Mouse (Mus musculus): ENCODE data around the gene Fgf7. TPM values are rescaled to one million over a fixed set of nuclear protein-coding genes. Genes with fewer than 3 reads are reported as not detected.
A peak's percentile ranks its signal among the peaks of the same experiment; 100 is the strongest.

Fgf7 gene
- polyA plus RNA-seq, 1 experiment from 2014 or later, result 1.7 TPM

DNA sequence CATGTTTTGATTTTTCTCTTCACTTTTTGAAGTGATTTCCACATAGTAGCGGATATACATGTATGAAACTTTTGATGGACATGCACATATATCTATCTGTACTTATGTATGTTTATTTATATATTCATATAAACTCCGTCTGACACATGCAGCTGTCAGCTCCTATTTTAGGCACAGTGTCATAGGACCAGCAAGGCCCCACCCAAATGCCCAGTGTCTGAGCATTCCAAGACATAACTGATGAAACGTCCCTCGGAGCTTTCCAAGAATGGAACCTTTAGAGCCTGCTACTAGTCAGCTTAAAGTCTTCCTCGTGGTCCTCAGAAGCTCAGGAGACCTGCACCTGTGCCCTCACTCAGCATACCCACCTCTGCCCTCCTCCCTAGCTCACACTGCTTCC lies 19.2 kb downstream of the Fgf7 start:
- ATAC-seq (ENCODE audit: low FRiP score, low TSS enrichment), result no peak

DNA sequence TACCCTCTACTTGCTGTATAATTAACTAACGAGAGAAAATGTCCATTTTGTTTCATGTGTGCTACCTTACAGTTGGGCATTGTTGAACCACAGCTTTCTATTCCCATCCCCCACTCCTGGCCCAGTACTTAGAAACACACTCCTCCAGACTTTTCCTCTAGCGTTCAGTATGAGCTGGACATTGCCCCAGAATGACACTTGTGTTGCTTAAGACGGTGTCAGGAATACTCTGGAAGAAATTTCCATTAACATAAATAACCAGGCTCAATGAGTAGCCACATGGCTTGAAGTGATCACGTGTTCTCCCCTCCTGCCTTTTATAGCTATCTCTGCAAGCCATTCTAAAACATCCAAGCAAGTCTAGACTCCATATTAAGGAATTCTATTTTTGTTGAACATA lies 26.1 kb downstream of the Fgf7 start:
- H3K27me3 ChIP-seq (ENCODE audit: insufficient read depth, low read length), result no peaks in the 10 kb centered on the region
- H3K4me1 ChIP-seq (ENCODE audit: insufficient read depth, low read length), result peaks cover 8% of the 10 kb centered on the region; the same call in 1 of the 2 replicates
- no peaks in the 10 kb centered on the region for H3K9me3 ChIP-seq (ENCODE audit: low read length)
- no peak overlapping the region for H3K4me2 ChIP-seq (replicated peaks; ENCODE audit: low read depth, low read length)
- no peak overlapping the region for H3K9ac ChIP-seq (replicated peaks; ENCODE audit: low read length)
- H3K36me3 ChIP-seq (ENCODE audit: insufficient read depth, low read length), result no peaks in the 10 kb centered on the region
- H3K27ac ChIP-seq (ENCODE audit: low read length), result peak overlapping the region; percentile 32; the same call in 1 of the 2 replicates
- WGBS, result 36% methylated on average over 4 of the region's 4 CpGs
- H3K4me3 ChIP-seq (ENCODE audit: low read length), result no peak overlapping the region
- ATAC-seq (ENCODE audit: low FRiP score, low TSS enrichment), result peak; percentile 59; the same call in 1 of the 2 replicates

More for the DNA sequence above, 19.2 kb downstream of the Fgf7 start:
- H3K4me2 ChIP-seq (replicated peaks; ENCODE audit: low read depth, low read length), result no peak overlapping the region
- H3K4me1 ChIP-seq (ENCODE audit: insufficient read depth, low read length), result peaks cover 5% of the 10 kb centered on the region
- 64% methylated on average over 5 of the region's 5 CpGs for WGBS
- H3K36me3 ChIP-seq (ENCODE audit: insufficient read depth, low read length), result no peaks in the 10 kb centered on the region
- no peak overlapping the region for H3K27ac ChIP-seq (ENCODE audit: low read length)
- H3K9ac ChIP-seq (replicated peaks; ENCODE audit: low read length), result no peak overlapping the region
- no peaks in the 10 kb centered on the region for H3K9me3 ChIP-seq (ENCODE audit: low read length)
- H3K4me3 ChIP-seq (ENCODE audit: low read length), result no peak overlapping the region
- H3K27me3 ChIP-seq (ENCODE audit: insufficient read depth, low read length), result no peaks in the 10 kb centered on the region

GRCm38 (mm10) chr2:126061037-126061773 lies 26.7 kb downstream of the Fgf7 start:
- H3K4me1 ChIP-seq (ENCODE audit: insufficient read depth, low read length), result peaks cover 8% of the 10 kb centered on the region; the same call in 1 of the 2 replicates
- H3K9me3 ChIP-seq (ENCODE audit: low read length), result no peaks in the 10 kb centered on the region
- no peaks in the 10 kb centered on the region for H3K36me3 ChIP-seq (ENCODE audit: insufficient read depth, low read length)
- H3K9ac ChIP-seq (replicated peaks; ENCODE audit: low read length), result no peak overlapping the region
- ATAC-seq (ENCODE audit: low FRiP score, low TSS enrichment), result peak; percentile 23; the same call in 1 of the 2 replicates
- H3K4me2 ChIP-seq (replicated peaks; ENCODE audit: low read depth, low read length), result no peak overlapping the region
- peak overlapping the region; percentile 23; the same call in 1 of the 2 replicates for H3K27ac ChIP-seq (ENCODE audit: low read length)
- H3K4me3 ChIP-seq (ENCODE audit: low read length), result no peak overlapping the region
- H3K27me3 ChIP-seq (ENCODE audit: insufficient read depth, low read length), result no peaks in the 10 kb centered on the region
- 48% methylated on average over 17 of the region's 17 CpGs for WGBS

DNA sequence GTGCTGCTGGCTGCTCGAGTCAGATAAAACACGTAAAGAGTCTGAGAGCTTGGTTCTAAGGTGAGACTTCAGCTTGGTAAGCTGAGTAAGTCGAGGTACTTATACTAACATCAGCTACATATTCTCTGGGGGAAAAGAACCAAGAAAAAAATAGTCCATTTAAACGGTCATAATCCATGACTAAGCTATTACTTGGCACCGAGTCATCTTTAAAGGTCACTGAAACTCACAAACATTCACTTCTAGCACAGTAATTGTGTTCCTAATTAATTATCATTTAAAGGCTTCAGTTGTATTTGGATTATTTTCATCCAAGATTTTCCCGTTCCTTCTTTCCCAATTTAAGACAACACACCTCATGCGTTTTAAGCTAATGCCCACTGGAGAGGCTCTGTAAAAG lies 28.4 kb downstream of the Fgf7 start:
- no peak for ATAC-seq (ENCODE audit: low FRiP score, low TSS enrichment)
- Histone ChIP-seq H3K9me3 (ENCODE audit: low read length) (no peaks in the 10 kb centered on the region), H3K27me3 (ENCODE audit: insufficient read depth, low read length) (no peaks in the 10 kb centered on the region), H3K4me2 (replicated peaks; ENCODE audit: low read depth, low read length) (no peak overlapping the region), H3K4me1 (ENCODE audit: insufficient read depth, low read length) (peaks cover 8% of the 10 kb centered on the region; the same call in 1 of the 2 replicates), H3K27ac (ENCODE audit: low read length) (no peak overlapping the region), H3K36me3 (ENCODE audit: insufficient read depth, low read length) (no peaks in the 10 kb centered on the region), H3K4me3 (ENCODE audit: low read length) (no peak overlapping the region), H3K9ac (replicated peaks; ENCODE audit: low read length) (no peak overlapping the region)
- 57% methylated on average over 7 of the region's 7 CpGs for WGBS

DNA sequence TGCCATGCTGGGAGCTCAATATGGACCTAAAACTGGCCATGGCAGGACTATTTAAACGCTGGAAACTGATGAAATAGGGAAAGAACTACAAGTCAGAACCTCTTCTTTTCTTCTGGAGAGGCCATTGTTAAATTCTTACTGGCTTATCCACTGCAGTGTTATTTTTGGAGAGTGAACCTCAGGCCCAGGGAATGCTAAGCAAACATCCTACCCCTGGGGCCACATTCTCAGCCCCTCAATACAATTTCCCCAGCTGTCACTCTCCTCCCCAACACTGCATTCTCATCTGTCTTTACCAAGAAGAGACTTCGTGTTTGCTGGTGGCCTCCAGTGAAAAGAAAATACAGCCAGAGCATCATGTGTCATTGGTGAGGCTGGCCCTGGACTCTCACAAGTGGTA lies 30.4 kb downstream of the Fgf7 start:
- no peaks in the 10 kb centered on the region for H3K9me3 ChIP-seq (ENCODE audit: low read length)
- H3K27me3 ChIP-seq (ENCODE audit: insufficient read depth, low read length), result no peaks in the 10 kb centered on the region
- H3K36me3 ChIP-seq (ENCODE audit: insufficient read depth, low read length), result no peaks in the 10 kb centered on the region
- ATAC-seq (ENCODE audit: low FRiP score, low TSS enrichment), result no peak
- H3K27ac ChIP-seq (ENCODE audit: low read length), result no peak overlapping the region
- WGBS, result 23% methylated on average over 2 of the region's 2 CpGs
- no peak overlapping the region for H3K4me3 ChIP-seq (ENCODE audit: low read length)
- H3K4me1 ChIP-seq (ENCODE audit: insufficient read depth, low read length), result peaks cover 8% of the 10 kb centered on the region; the same call in 1 of the 2 replicates
- no peak overlapping the region for H3K9ac ChIP-seq (replicated peaks; ENCODE audit: low read length)
- H3K4me2 ChIP-seq (replicated peaks; ENCODE audit: low read depth, low read length), result no peak overlapping the region

DNA sequence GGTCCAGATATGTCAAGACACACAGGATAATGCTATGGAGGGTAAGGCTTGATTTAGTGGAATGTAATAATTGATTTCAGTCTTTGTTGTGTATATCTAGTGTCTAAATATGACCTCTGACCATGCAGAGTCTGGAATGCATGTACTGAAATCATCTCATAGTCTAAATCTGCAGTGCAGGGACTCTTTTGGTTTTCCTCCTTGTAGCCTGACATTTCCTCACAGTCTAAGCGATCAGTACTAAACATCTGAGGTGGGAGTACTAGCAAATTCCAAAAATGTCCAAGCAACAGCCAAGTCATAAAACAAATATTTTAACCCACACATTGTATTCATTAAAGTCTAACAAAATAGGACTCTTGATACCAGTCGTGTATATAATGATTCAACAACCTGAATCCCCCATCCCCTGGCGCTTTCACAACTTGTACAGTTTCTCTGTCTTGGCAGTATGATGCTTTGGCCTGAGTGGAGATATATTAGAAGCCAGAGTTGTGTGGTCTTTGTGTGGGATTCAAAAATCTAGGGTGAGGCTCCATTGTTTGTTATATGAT lies 30.9 kb downstream of the Fgf7 start:
- no peaks in the 10 kb centered on the region for H3K9me3 ChIP-seq (ENCODE audit: low read length)
- ATAC-seq (ENCODE audit: low FRiP score, low TSS enrichment), result no peak
- no peak overlapping the region for H3K4me3 ChIP-seq (ENCODE audit: low read length)
- 64% methylated on average over 3 of the region's 3 CpGs for WGBS
- no peaks in the 10 kb centered on the region for H3K36me3 ChIP-seq (ENCODE audit: insufficient read depth, low read length)
- no peak overlapping the region for H3K9ac ChIP-seq (replicated peaks; ENCODE audit: low read length)
- H3K27ac ChIP-seq (ENCODE audit: low read length), result no peak overlapping the region
- no peaks in the 10 kb centered on the region for H3K27me3 ChIP-seq (ENCODE audit: insufficient read depth, low read length)
- peaks cover 8% of the 10 kb centered on the region; the same call in 1 of the 2 replicates for H3K4me1 ChIP-seq (ENCODE audit: insufficient read depth, low read length)
- H3K4me2 ChIP-seq (replicated peaks; ENCODE audit: low read depth, low read length), result no peak overlapping the region

- Histone ChIP-seq H3K27ac (ENCODE audit: low read length) (no peak overlapping the region), H3K4me2 (replicated peaks; ENCODE audit: low read depth, low read length) (no peak overlapping the region), H3K4me3 (ENCODE audit: low read length) (no peak overlapping the region), H3K36me3 (ENCODE audit: insufficient read depth, low read length) (no peaks in the 10 kb centered on the region), H3K4me1 (ENCODE audit: insufficient read depth, low read length) (no peaks in the 10 kb centered on the region), H3K9me3 (ENCODE audit: low read length) (no peaks in the 10 kb centered on the region), H3K27me3 (ENCODE audit: insufficient read depth, low read length) (no peaks in the 10 kb centered on the region), H3K9ac (replicated peaks; ENCODE audit: low read length) (no peak overlapping the region)
- WGBS, result 58% methylated on average over 1 of the region's 1 CpGs
- no peak for ATAC-seq (ENCODE audit: low FRiP score, low TSS enrichment)
These were observed 35.3 kb downstream of the Fgf7 start for GRCm38 (mm10) chr2:126069740-126070139.

- Histone ChIP-seq H3K4me1 (ENCODE audit: insufficient read depth, low read length) (no peaks in the 10 kb centered on the region), H3K9me3 (ENCODE audit: low read length) (no peaks in the 10 kb centered on the region), H3K36me3 (ENCODE audit: insufficient read depth, low read length) (no peaks in the 10 kb centered on the region), H3K9ac (replicated peaks; ENCODE audit: low read length) (no peak overlapping the region), H3K27me3 (ENCODE audit: insufficient read depth, low read length) (no peaks in the 10 kb centered on the region), H3K4me2 (replicated peaks; ENCODE audit: low read depth, low read length) (no peak overlapping the region), H3K4me3 (ENCODE audit: low read length) (no peak overlapping the region), H3K27ac (ENCODE audit: low read length) (no peak overlapping the region)
- no peak for ATAC-seq (ENCODE audit: low FRiP score, low TSS enrichment)
- 84% methylated on average over 4 of the region's 4 CpGs for WGBS
These were observed 39.3 kb downstream of the Fgf7 start for GRCm38 (mm10) chr2:126073744-126074143.

GRCm38 (mm10) chr2:126076506-126076905 lies 42.0 kb downstream of the Fgf7 start:
- no peak overlapping the region for H3K4me2 ChIP-seq (replicated peaks; ENCODE audit: low read depth, low read length)
- H3K4me1 ChIP-seq (ENCODE audit: insufficient read depth, low read length), result no peaks in the 10 kb centered on the region
- H3K9ac ChIP-seq (replicated peaks; ENCODE audit: low read length), result no peak overlapping the region
- 89% methylated on average over 6 of the region's 6 CpGs for WGBS
- no peak for ATAC-seq (ENCODE audit: low FRiP score, low TSS enrichment)
- H3K27ac ChIP-seq (ENCODE audit: low read length), result no peak overlapping the region
- H3K4me3 ChIP-seq (ENCODE audit: low read length), result no peak overlapping the region
- H3K36me3 ChIP-seq (ENCODE audit: insufficient read depth, low read length), result no peaks in the 10 kb centered on the region
- no peaks in the 10 kb centered on the region for H3K27me3 ChIP-seq (ENCODE audit: insufficient read depth, low read length)
- no peaks in the 10 kb centered on the region for H3K9me3 ChIP-seq (ENCODE audit: low read length)

DNA sequence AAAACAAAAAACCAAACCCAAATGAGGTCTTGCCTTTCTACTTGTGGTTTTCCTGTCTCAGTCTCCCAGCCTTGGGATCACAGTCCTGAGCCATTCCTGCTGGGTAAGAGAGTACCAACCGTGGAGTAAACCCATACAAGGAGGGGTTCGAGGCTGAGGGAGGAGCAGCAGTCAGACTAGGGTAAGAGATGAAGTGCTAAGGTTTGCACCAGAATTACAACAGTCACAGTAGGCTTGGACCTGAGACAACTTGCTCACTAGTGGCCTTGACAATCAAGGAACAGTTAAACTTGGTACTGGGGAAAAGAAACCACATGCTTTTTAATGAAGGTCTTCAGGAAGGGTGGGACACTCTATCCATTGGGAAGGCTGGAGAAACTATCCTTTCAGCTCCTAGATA lies 44.6 kb downstream of the Fgf7 start:
- Histone ChIP-seq H3K4me3 (ENCODE audit: low read length) (no peak overlapping the region), H3K27ac (ENCODE audit: low read length) (no peak overlapping the region), H3K9me3 (ENCODE audit: low read length) (no peaks in the 10 kb centered on the region), H3K27me3 (ENCODE audit: insufficient read depth, low read length) (no peaks in the 10 kb centered on the region), H3K4me1 (ENCODE audit: insufficient read depth, low read length) (no peaks in the 10 kb centered on the region), H3K9ac (replicated peaks; ENCODE audit: low read length) (no peak overlapping the region), H3K4me2 (replicated peaks; ENCODE audit: low read depth, low read length) (no peak overlapping the region), H3K36me3 (ENCODE audit: insufficient read depth, low read length) (no peaks in the 10 kb centered on the region)
- 60% methylated on average over 2 of the region's 2 CpGs for WGBS
- ATAC-seq (ENCODE audit: low FRiP score, low TSS enrichment), result no peak
